Mouse (Mus musculus) T-helper 1 cell (primary cell): ENCODE data around the gene Kcnq2.

Source experiments
- in situ Hi-C: fragments of 300-600 bp; cut with MboI, MseI; formaldehyde crosslinking; loops from one replicate; pipeline ENCODE4 v1.15.1; 2025; ENCODE audit warnings: high pct_unique_total_duplicates

Gene Kcnq2

GRCm38 (mm10) chr2:181147546-181148317, 12.6 kb upstream of the Kcnq2 start:
- in situ Hi-C loops, result no loop called here

- in situ Hi-C loops, result no loop called here
These were observed 12.0 kb upstream of the Kcnq2 start for GRCm38 (mm10) chr2:181146976-181147545.

- in situ Hi-C loops, result no loop called here
These were observed 9.6 kb upstream of the Kcnq2 start for GRCm38 (mm10) chr2:181144675-181145074.

GRCm38 (mm10) chr2:181143509-181144276, 8.6 kb upstream of the Kcnq2 start:
- in situ Hi-C loops, result no loop called here

- in situ Hi-C loops, result no loop called here
These were observed 7.6 kb upstream of the Kcnq2 start for GRCm38 (mm10) chr2:181142703-181143135.

GRCm38 (mm10) chr2:181139641-181140193, 4.6 kb upstream of the Kcnq2 start:
- in situ Hi-C loops, result no loop called here

GRCm38 (mm10) chr2:181136934-181137333, 1.8 kb upstream of the Kcnq2 start:
- in situ Hi-C loops, result no loop called here

GRCm38 (mm10) chr2:181135446-181135818, 332 bp upstream of the Kcnq2 start:
- in situ Hi-C loops, result no loop called here

GRCm38 (mm10) chr2:181133837-181134590, 1.1 kb downstream of the Kcnq2 start:
- in situ Hi-C loops, result no loop called here

GRCm38 (mm10) chr2:181130245-181130644, 4.9 kb downstream of the Kcnq2 start:
- in situ Hi-C loops, result no loop called here

GRCm38 (mm10) chr2:181128963-181129362, 6.1 kb downstream of the Kcnq2 start:
- in situ Hi-C loops, result no loop called here

GRCm38 (mm10) chr2:181127786-181128185, 7.3 kb downstream of the Kcnq2 start:
- in situ Hi-C loops, result no loop called here

- in situ Hi-C loops, result no loop called here
These were observed 9.2 kb downstream of the Kcnq2 start for GRCm38 (mm10) chr2:181125726-181126455.

- in situ Hi-C loops, result no loop called here
These were observed 12.5 kb downstream of the Kcnq2 start for GRCm38 (mm10) chr2:181122642-181123041.

GRCm38 (mm10) chr2:181120922-181121449, 14.1 kb downstream of the Kcnq2 start:
- in situ Hi-C loops, result no loop called here

GRCm38 (mm10) chr2:181119952-181120351, 15.1 kb downstream of the Kcnq2 start:
- in situ Hi-C loops, result no loop called here

GRCm38 (mm10) chr2:181116436-181116835, 18.7 kb downstream of the Kcnq2 start:
- in situ Hi-C loops, result no loop called here

GRCm38 (mm10) chr2:181115367-181115766, 19.7 kb downstream of the Kcnq2 start:
- in situ Hi-C loops, result no loop called here

GRCm38 (mm10) chr2:181113762-181114361, 21.2 kb downstream of the Kcnq2 start:
- in situ Hi-C loops, result no loop called here

- in situ Hi-C loops, result no loop called here
These were observed 23.4 kb downstream of the Kcnq2 start for GRCm38 (mm10) chr2:181111665-181112064.
